Mouse (Mus musculus): ENCODE results near the gene Nras. TPM values are rescaled to one million over a fixed set of nuclear protein-coding genes. Genes with fewer than 3 reads are reported as not detected.

Gene Nras
- 139 and 144 TPM in 2 replicates for polyA plus RNA-seq (2016; fragmentation: Nextera tagmentation; extraction: Ambion mirVana)

DNA sequence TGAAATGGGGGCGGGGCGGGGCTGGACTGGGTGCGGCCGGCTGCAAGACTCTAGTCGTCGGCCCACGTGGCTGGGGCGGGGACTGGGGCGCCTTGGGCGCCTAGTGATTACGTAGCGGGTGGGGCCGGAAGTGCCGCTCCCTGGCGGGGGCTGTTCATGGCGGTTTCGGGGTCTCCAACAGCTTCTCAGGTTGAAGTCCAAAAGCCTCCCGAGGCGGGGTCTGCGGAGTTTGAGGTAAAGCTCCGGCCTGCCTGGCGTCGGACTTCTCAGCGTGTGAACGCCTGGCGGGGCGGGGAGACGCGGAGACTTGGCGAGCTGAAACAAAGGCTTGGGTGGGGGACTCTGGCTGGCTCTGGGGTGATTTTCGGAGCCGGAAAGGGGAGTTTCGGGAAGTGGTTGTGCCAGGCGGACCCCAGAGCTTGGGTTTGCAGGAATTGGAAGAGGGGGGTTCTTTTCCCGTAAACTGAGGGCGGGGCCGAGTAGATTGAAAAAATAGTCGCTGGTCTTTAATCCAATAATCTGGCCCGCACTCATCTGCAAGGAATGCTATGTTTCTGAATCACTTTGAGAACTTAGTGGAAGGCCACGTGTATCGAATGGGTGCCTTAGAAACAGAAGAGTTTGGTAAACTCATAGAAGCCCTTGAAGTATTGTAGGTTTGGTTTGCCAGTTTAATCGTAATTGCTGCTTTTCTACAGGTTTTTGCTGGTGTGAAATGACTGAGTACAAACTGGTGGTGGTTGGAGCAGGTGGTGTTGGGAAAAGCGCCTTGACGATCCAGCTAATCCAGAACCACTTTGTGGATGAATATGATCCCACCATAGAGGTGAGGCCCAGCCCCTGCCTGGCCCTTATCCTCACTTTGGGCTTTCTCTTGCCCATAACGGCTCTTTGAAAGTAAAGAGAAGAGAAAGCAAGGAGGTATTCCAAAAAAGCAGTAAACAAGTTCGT is at the start of gene Nras:
TSS of gene Nras (plus strand) at position 79 of the 951 bp plus-strand sequence.
- Histone ChIP-seq H3K4me1 (peaks cover 7% of the 10 kb centered on the region), H3K36me3 (replicated peaks) (peaks cover 77% of the 10 kb centered on the region), H3K27ac (replicated peaks) (peak within 1 kb of the TSS; percentile 96), H3K27me3 (replicated peaks; ENCODE audit: low read depth, poor library complexity, severe bottlenecking) (no peaks in the 10 kb centered on the region), H3K9me3 (no peaks in the 10 kb centered on the region), H3K4me3 (peak within 1 kb of the TSS; percentile 90)
- WGBS: 3% methylated on average over 46 of the region's 46 CpGs
- peak; percentile 97 for DNase-seq (ENCODE audit: low spot score)

- H3K36me3 ChIP-seq (replicated peaks): 0 out of 2 replicates have a peak, but pooled peaks cover 4% of the 10 kb centered on the region
- WGBS: 64% methylated on average over 2 of the region's 2 CpGs
- H3K4me3 ChIP-seq: no peak overlapping the region
- no peaks in the 10 kb centered on the region for H3K27me3 ChIP-seq (replicated peaks; ENCODE audit: low read depth, poor library complexity, severe bottlenecking)
- H3K9me3 ChIP-seq: no peaks in the 10 kb centered on the region
- peaks cover 6% of the 10 kb centered on the region for H3K4me1 ChIP-seq
- H3K27ac ChIP-seq (replicated peaks): no peak overlapping the region
- no peak for DNase-seq (ENCODE audit: low spot score)
These were observed 40.7 kb upstream of the Nras start for GRCm38 (mm10) chr3:103017350-103017749.

GRCm38 (mm10) chr3:103019462-103019861 is 38.6 kb upstream of the Nras start:
- Histone ChIP-seq H3K36me3 (replicated peaks) (peaks cover 7% of the 10 kb centered on the region; the same call in 1 of the 2 replicates), H3K4me1 (peaks cover 8% of the 10 kb centered on the region), H3K27ac (replicated peaks) (no peak overlapping the region), H3K27me3 (replicated peaks; ENCODE audit: low read depth, poor library complexity, severe bottlenecking) (no peaks in the 10 kb centered on the region), H3K4me3 (peak overlapping the region; percentile 93; the same call in 1 of the 2 replicates), H3K9me3 (no peaks in the 10 kb centered on the region)
- DNase-seq (ENCODE audit: low spot score): no peak
- 88% methylated on average over 2 of the region's 2 CpGs for WGBS

GRCm38 (mm10) chr3:103020249-103020942 is 37.7 kb upstream of the Nras start, which contains the start of gene Csde1:
Gene Csde1, plus strand, starts transcription at chr3:103020426.
- peak within 1 kb of the TSS; percentile 93 for H3K4me3 ChIP-seq
- H3K27me3 ChIP-seq (replicated peaks; ENCODE audit: low read depth, poor library complexity, severe bottlenecking): no peaks in the 10 kb centered on the region
- H3K36me3 ChIP-seq (replicated peaks): peaks cover 12% of the 10 kb centered on the region
- under 1% methylated on average over 55 of the region's 55 CpGs for WGBS
- peak within 1 kb of the TSS; percentile 100 for H3K27ac ChIP-seq (replicated peaks)
- no peaks in the 10 kb centered on the region for H3K9me3 ChIP-seq
- DNase-seq (ENCODE audit: low spot score): peak; percentile 97
- H3K4me1 ChIP-seq: peaks cover 8% of the 10 kb centered on the region

GRCm38 (mm10) chr3:103020943-103021638 is 37.0 kb upstream of the Nras start:
- Histone ChIP-seq H3K36me3 (replicated peaks) (peaks cover 18% of the 10 kb centered on the region), H3K4me3 (peak overlapping the region; percentile 93), H3K9me3 (no peaks in the 10 kb centered on the region), H3K4me1 (peaks cover 8% of the 10 kb centered on the region), H3K27me3 (replicated peaks; ENCODE audit: low read depth, poor library complexity, severe bottlenecking) (no peaks in the 10 kb centered on the region), H3K27ac (replicated peaks) (peak overlapping the region; percentile 100)
- WGBS: under 1% methylated on average over 37 of the region's 37 CpGs
- DNase-seq (ENCODE audit: low spot score): peak; percentile 95

DNA sequence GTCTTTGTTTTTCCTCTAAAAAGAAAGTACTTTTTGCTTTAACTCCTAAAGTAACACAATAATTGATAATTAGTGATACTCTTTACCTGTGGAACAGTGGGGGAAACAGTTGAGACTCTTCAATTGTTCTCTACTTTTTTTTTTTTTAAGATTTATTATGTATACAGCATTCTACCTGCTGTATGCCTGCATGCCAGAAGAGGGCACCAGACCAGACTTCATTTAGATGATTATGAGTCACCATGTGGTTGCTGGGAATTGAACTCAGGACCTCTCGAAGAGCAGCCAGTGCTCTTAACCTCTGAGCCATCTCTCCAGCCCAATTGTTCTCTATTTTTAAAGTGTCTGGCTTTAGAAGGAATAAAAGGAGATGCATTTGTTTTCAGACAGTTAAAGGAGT is 31.9 kb upstream of the Nras start:
- no peak for DNase-seq (ENCODE audit: low spot score)
- Histone ChIP-seq H3K27ac (replicated peaks) (no peak overlapping the region), H3K27me3 (replicated peaks; ENCODE audit: low read depth, poor library complexity, severe bottlenecking) (no peaks in the 10 kb centered on the region), H3K9me3 (no peaks in the 10 kb centered on the region), H3K4me3 (no peak overlapping the region), H3K36me3 (replicated peaks) (peaks cover 69% of the 10 kb centered on the region), H3K4me1 (peaks cover 8% of the 10 kb centered on the region)
- WGBS: 90% methylated on average over 1 of the region's 1 CpGs

- H3K9me3 ChIP-seq: no peaks in the 10 kb centered on the region
- no peak overlapping the region for H3K27ac ChIP-seq (replicated peaks)
- H3K4me1 ChIP-seq: no peaks in the 10 kb centered on the region
- no peak for DNase-seq (ENCODE audit: low spot score)
- 94% methylated on average over 6 of the region's 6 CpGs for WGBS
- peaks cover 97% of the 10 kb centered on the region for H3K36me3 ChIP-seq (replicated peaks)
- no peak overlapping the region for H3K4me3 ChIP-seq
- no peaks in the 10 kb centered on the region for H3K27me3 ChIP-seq (replicated peaks; ENCODE audit: low read depth, poor library complexity, severe bottlenecking)
These were observed 17.8 kb upstream of the Nras start for GRCm38 (mm10) chr3:103040285-103040684.

- H3K36me3 ChIP-seq (replicated peaks): peaks cover 97% of the 10 kb centered on the region
- no peaks in the 10 kb centered on the region for H3K4me1 ChIP-seq
- 92% methylated on average over 1 of the region's 1 CpGs for WGBS
These were observed 17.2 kb upstream of the Nras start for GRCm38 (mm10) chr3:103040861-103041379.

DNA sequence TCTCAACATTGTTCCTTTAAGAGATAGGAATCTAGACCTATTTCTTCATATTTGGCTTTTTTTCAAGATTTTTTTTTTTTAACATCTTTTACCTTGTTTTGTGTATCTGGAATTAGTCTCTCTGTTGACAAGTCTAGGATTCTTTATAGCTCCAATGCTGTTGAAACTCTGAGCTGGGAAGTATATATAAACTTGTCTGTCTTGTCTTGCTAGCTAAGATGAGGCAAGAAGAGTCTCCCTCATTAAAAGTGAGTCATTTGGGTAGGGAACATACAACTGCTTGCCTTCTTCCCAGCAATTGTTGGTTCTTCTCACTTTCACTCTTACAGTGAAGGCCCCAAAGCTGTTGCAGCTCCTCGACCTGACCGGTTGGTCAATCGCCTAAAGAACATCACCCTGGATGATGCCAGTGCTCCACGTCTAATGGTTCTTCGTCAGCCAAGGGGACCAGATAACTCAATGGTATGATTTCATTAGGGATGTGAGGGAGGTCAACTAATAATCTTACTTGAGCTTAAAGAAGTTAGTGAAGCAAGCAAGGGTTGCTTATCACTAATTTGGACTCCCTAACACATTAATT is 2.0 kb upstream of the Nras start:
- H3K4me3 ChIP-seq: no peak overlapping the region
- DNase-seq (ENCODE audit: low spot score): no peak
- no peak overlapping the region for H3K27ac ChIP-seq (replicated peaks)
- no peaks in the 10 kb centered on the region for H3K27me3 ChIP-seq (replicated peaks; ENCODE audit: low read depth, poor library complexity, severe bottlenecking)
- 91% methylated on average over 5 of the region's 5 CpGs for WGBS
- peaks cover 7% of the 10 kb centered on the region for H3K4me1 ChIP-seq
- H3K9me3 ChIP-seq: no peaks in the 10 kb centered on the region
- peaks cover 77% of the 10 kb centered on the region for H3K36me3 ChIP-seq (replicated peaks)

More at GRCm38 (mm10) chr3:103040861-103041379, 17.2 kb upstream of the Nras start:
- no peaks in the 10 kb centered on the region for H3K27me3 ChIP-seq (replicated peaks; ENCODE audit: low read depth, poor library complexity, severe bottlenecking)
- H3K9me3 ChIP-seq: no peaks in the 10 kb centered on the region
- no peak overlapping the region for H3K4me3 ChIP-seq
- no peak overlapping the region for H3K27ac ChIP-seq (replicated peaks)
- no peak for DNase-seq (ENCODE audit: low spot score)

DNA sequence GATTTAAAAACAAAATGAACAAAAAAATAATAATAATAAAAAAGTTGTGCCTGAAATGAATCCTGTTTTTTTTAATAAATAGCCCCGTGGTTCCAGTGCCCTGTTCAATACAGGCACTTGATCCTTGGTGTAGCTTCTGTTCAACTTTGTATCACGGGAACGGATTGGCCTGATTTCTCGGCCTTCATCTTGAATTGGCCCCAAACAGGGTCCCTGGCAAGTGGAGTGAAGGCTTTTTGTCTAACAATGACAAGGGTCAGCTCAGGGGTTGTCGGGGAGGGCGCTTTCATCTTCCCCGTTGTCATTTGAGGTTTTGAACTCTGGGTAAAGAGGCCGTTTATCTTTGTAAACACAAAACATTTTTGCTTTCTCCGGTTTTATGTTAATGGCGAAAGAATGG is 333 bp upstream of the Nras start:
- Histone ChIP-seq H3K36me3 (replicated peaks) (peaks cover 77% of the 10 kb centered on the region), H3K4me3 (peak overlapping the region; percentile 90)

GRCm38 (mm10) chr3:103066927-103067326 is 8.8 kb downstream of the Nras start:
- H3K27me3 ChIP-seq (replicated peaks; ENCODE audit: low read depth, poor library complexity, severe bottlenecking): no peaks in the 10 kb centered on the region
- WGBS: 94% methylated on average over 8 of the region's 8 CpGs
- no peak for DNase-seq (ENCODE audit: low spot score)
- no peaks in the 10 kb centered on the region for H3K4me1 ChIP-seq
- peaks cover 87% of the 10 kb centered on the region for H3K36me3 ChIP-seq (replicated peaks)
- no peak overlapping the region for H3K4me3 ChIP-seq
- H3K27ac ChIP-seq (replicated peaks): no peak overlapping the region
- H3K9me3 ChIP-seq: no peaks in the 10 kb centered on the region

More for the DNA sequence above, 333 bp upstream of the Nras start:
- Histone ChIP-seq H3K27ac (replicated peaks) (peak overlapping the region; percentile 96), H3K4me1 (peaks cover 7% of the 10 kb centered on the region), H3K27me3 (replicated peaks; ENCODE audit: low read depth, poor library complexity, severe bottlenecking) (no peaks in the 10 kb centered on the region), H3K9me3 (no peaks in the 10 kb centered on the region)
- DNase-seq (ENCODE audit: low spot score): no peak
- 5% methylated on average over 10 of the region's 10 CpGs for WGBS

Data from embryonic facial prominence, embryonic 10.5 days (tissue).